Mouse (Mus musculus): ENCODE measurements around the gene Fndc8. TPM values are rescaled to one million over a fixed set of nuclear protein-coding genes. Genes with fewer than 3 reads are reported as not detected.

Fndc8 gene
- polyA plus RNA-seq (2015; fragmentation: Nextera tagmentation; extraction: Ambion mirVana) = 0.55 and 0.60 TPM in 2 replicates

DNA sequence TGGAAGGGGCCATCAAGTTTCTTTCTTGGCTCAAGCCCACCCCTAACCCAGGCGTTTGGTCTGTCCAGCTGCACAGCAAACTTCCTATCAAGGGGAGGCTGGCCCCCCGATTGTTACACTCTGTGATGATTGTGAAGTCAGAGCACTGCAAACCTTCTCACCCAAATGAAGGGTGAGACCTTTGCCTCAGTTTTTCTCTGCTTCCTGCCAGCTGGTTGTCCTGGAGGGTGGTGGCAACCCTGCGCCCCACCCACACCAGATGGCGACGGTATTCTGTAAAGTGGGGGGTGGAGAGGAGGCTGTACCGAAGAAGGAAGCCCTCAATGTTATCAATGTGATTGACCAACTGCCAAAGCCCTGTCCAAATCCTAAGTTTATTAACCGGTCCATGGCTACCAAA lies at the start of gene Fndc8:
Gene Fndc8, plus strand, starts transcription at position 189 of the 400 bp plus-strand sequence.
- Histone ChIP-seq H3K9me3 (replicated peaks; ENCODE audit: low read length) (no peaks in the 10 kb centered on the region), H3K27me3 (ENCODE audit: insufficient read depth, low read length) (no peaks in the 10 kb centered on the region), H3K4me1 (replicated peaks; ENCODE audit: insufficient read depth, low read length) (0 out of 2 replicates have a peak, but pooled peaks cover 6% of the 10 kb centered on the region), H3K27ac (no peak within 1 kb of the TSS), H3K9ac (ENCODE audit: low read depth, low read length) (no peak within 1 kb of the TSS), H3K4me3 (replicated peaks; ENCODE audit: low read depth, low read length) (no peak within 1 kb of the TSS), H3K36me3 (ENCODE audit: insufficient read depth, low read length) (no peaks in the 10 kb centered on the region), H3K4me2 (ENCODE audit: low read length) (no peak within 1 kb of the TSS)
- 49% methylated on average over 7 of the region's 7 CpGs for WGBS
- TF ChIP-seq CTCF (IDR thresholded peaks at IDR 0.05; ENCODE audit: low read depth) = no peak
- ATAC-seq (replicated peaks; ENCODE audit: low FRiP score, low read depth) (no peak), DNase-seq (ENCODE audit: low spot score) (no peak)

- TF ChIP-seq CTCF (IDR thresholded peaks at IDR 0.05; ENCODE audit: low read depth) = no peak
Measured at GRCm38 (mm10) chr11:82844771-82845414, 47.0 kb upstream of the Fndc8 start.

DNA sequence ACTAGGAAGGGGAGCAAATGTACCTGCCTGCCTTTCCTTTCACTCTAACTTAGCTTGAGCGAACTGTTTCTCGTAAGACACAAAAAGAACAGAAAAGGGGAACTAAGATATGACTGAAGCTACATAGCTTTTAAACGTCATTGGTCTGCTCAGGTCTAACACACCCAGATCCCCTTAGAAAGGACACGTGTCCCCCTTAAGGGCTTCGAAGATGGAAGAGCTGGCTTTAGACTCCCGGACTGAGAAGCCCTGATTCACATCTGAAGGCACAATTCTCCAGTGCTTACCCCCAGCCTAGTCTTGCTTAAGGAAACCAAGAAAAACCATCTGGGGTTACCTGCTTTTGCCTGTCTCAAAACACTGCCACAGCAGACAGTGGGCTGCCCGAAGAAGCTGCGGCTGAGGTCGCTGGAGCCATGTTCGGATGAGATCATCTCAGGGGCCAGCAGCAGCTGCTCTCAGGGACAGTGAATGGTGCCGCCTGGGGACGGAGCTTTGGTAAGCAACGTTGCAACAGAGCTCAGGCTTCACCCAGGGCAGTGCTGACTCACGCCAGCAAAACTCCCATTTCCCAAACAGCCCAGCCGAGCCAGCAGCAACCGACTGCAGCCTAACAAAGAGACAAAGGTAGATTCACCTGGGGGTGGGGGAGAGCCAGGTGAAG lies 46.4 kb upstream of the Fndc8 start:
- TF ChIP-seq CTCF (IDR thresholded peaks at IDR 0.05; ENCODE audit: low read depth) = peak; percentile 37
- H3K27me3 ChIP-seq (ENCODE audit: insufficient read depth, low read length) = no peaks in the 10 kb centered on the region
- no peaks in the 10 kb centered on the region; the same call in 1 of the 2 replicates for H3K36me3 ChIP-seq (ENCODE audit: insufficient read depth, low read length)
- no peak overlapping the region for H3K4me3 ChIP-seq (replicated peaks; ENCODE audit: low read depth, low read length)
- H3K9me3 ChIP-seq (replicated peaks; ENCODE audit: low read length) = no peaks in the 10 kb centered on the region
- H3K9ac ChIP-seq (ENCODE audit: low read depth, low read length) = peak overlapping the region; percentile 15; the same call in 1 of the 2 replicates
- H3K27ac ChIP-seq = peak overlapping the region; percentile 37; the same call in 1 of the 2 replicates
- H3K4me2 ChIP-seq (ENCODE audit: low read length) = peak overlapping the region; percentile 19; the same call in 1 of the 2 replicates
- H3K4me1 ChIP-seq (replicated peaks; ENCODE audit: insufficient read depth, low read length) = peaks cover 36% of the 10 kb centered on the region
- DNase-seq (ENCODE audit: low spot score) (peak; percentile 79), ATAC-seq (replicated peaks; ENCODE audit: low FRiP score, low read depth) (peak; percentile 78; the same call in 1 of the 2 replicates)
- WGBS = 33% methylated on average over 16 of the region's 16 CpGs

More at GRCm38 (mm10) chr11:82844771-82845414, 47.0 kb upstream of the Fndc8 start:
- Histone ChIP-seq H3K9ac (ENCODE audit: low read depth, low read length) (no peak overlapping the region), H3K27ac (peak overlapping the region; percentile 37; the same call in 1 of the 2 replicates), H3K4me2 (ENCODE audit: low read length) (no peak overlapping the region), H3K27me3 (ENCODE audit: insufficient read depth, low read length) (no peaks in the 10 kb centered on the region), H3K4me1 (replicated peaks; ENCODE audit: insufficient read depth, low read length) (peaks cover 30% of the 10 kb centered on the region), H3K36me3 (ENCODE audit: insufficient read depth, low read length) (no peaks in the 10 kb centered on the region; the same call in 1 of the 2 replicates), H3K4me3 (replicated peaks; ENCODE audit: low read depth, low read length) (no peak overlapping the region), H3K9me3 (replicated peaks; ENCODE audit: low read length) (no peaks in the 10 kb centered on the region)
- DNase-seq (ENCODE audit: low spot score) = no peak
- no peak for ATAC-seq (replicated peaks; ENCODE audit: low FRiP score, low read depth)
- WGBS = 63% methylated on average over 11 of the region's 11 CpGs

DNA sequence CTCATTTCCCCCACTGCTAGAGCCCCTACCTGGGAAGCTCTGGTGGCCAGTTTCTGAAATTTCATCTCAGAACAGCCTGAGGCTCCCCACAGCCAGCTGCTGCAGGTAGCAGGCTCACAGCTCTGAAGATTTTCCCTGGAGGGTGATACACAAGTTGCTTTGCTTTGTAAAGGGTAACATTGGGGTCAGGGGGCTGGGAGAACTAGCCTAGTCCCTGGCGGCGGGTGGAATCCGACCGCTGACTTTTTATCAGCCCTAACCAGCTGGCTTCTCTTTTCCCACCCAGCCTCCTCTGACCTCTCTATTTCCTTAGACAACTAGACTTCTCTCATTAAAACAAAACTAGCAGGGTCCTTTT lies 45.9 kb upstream of the Fndc8 start:
- 29% methylated on average over 4 of the region's 4 CpGs for WGBS
- H3K9me3 ChIP-seq (replicated peaks; ENCODE audit: low read length) = no peaks in the 10 kb centered on the region
- H3K36me3 ChIP-seq (ENCODE audit: insufficient read depth, low read length) = no peaks in the 10 kb centered on the region; the same call in 1 of the 2 replicates
- H3K4me2 ChIP-seq (ENCODE audit: low read length) = peak overlapping the region; percentile 19; the same call in 1 of the 2 replicates
- H3K9ac ChIP-seq (ENCODE audit: low read depth, low read length) = no peak overlapping the region
- no peak for DNase-seq (ENCODE audit: low spot score)
- no peak for ATAC-seq (replicated peaks; ENCODE audit: low FRiP score, low read depth)
- H3K27ac ChIP-seq = 0 out of 2 replicates have a peak overlapping the region, but pooled peaks have one; percentile 37
- H3K27me3 ChIP-seq (ENCODE audit: insufficient read depth, low read length) = no peaks in the 10 kb centered on the region
- H3K4me3 ChIP-seq (replicated peaks; ENCODE audit: low read depth, low read length) = no peak overlapping the region
- H3K4me1 ChIP-seq (replicated peaks; ENCODE audit: insufficient read depth, low read length) = peaks cover 38% of the 10 kb centered on the region
- TF ChIP-seq CTCF (IDR thresholded peaks at IDR 0.05; ENCODE audit: low read depth) = no peak

- whole genome bisulfite sequencing = 57% methylated on average over 3 of the region's 3 CpGs
- no peak for ATAC-seq (replicated peaks; ENCODE audit: low FRiP score, low read depth)
Measured at GRCm38 (mm10) chr11:82846938-82847337, 45.0 kb upstream of the Fndc8 start.

GRCm38 (mm10) chr11:82847571-82848000 lies 44.3 kb upstream of the Fndc8 start:
- Histone ChIP-seq H3K27me3 (ENCODE audit: insufficient read depth, low read length) (no peaks in the 10 kb centered on the region), H3K4me1 (replicated peaks; ENCODE audit: insufficient read depth, low read length) (peaks cover 38% of the 10 kb centered on the region), H3K9me3 (replicated peaks; ENCODE audit: low read length) (no peaks in the 10 kb centered on the region), H3K36me3 (ENCODE audit: insufficient read depth, low read length) (no peaks in the 10 kb centered on the region; the same call in 1 of the 2 replicates), H3K4me3 (replicated peaks; ENCODE audit: low read depth, low read length) (no peak overlapping the region), H3K27ac (peak overlapping the region; percentile 76), H3K4me2 (ENCODE audit: low read length) (0 out of 2 replicates have a peak overlapping the region, but pooled peaks have one; percentile 6), H3K9ac (ENCODE audit: low read depth, low read length) (no peak overlapping the region)
- WGBS = 29% methylated on average over 6 of the region's 6 CpGs
- DNase-seq (ENCODE audit: low spot score) (no peak), ATAC-seq (replicated peaks; ENCODE audit: low FRiP score, low read depth) (no peak)
- TF ChIP-seq CTCF (IDR thresholded peaks at IDR 0.05; ENCODE audit: low read depth) = no peak

More at GRCm38 (mm10) chr11:82846938-82847337, 45.0 kb upstream of the Fndc8 start:
- Histone ChIP-seq H3K36me3 (ENCODE audit: insufficient read depth, low read length) (no peaks in the 10 kb centered on the region; the same call in 1 of the 2 replicates), H3K9me3 (replicated peaks; ENCODE audit: low read length) (no peaks in the 10 kb centered on the region), H3K4me2 (ENCODE audit: low read length) (no peak overlapping the region), H3K4me3 (replicated peaks; ENCODE audit: low read depth, low read length) (no peak overlapping the region), H3K4me1 (replicated peaks; ENCODE audit: insufficient read depth, low read length) (peaks cover 38% of the 10 kb centered on the region), H3K27ac (peak overlapping the region; percentile 76), H3K27me3 (ENCODE audit: insufficient read depth, low read length) (no peaks in the 10 kb centered on the region), H3K9ac (ENCODE audit: low read depth, low read length) (no peak overlapping the region)
- TF ChIP-seq CTCF (IDR thresholded peaks at IDR 0.05; ENCODE audit: low read depth) = no peak
- DNase-seq (ENCODE audit: low spot score) = no peak
